Mouse (Mus musculus): ENCODE results near the gene Klhl29. TPM values are rescaled to one million over a fixed set of nuclear protein-coding genes. Genes with fewer than 3 reads are reported as not detected.

Gene Klhl29
- polyA plus RNA-seq, 1 experiment = not detected

DNA sequence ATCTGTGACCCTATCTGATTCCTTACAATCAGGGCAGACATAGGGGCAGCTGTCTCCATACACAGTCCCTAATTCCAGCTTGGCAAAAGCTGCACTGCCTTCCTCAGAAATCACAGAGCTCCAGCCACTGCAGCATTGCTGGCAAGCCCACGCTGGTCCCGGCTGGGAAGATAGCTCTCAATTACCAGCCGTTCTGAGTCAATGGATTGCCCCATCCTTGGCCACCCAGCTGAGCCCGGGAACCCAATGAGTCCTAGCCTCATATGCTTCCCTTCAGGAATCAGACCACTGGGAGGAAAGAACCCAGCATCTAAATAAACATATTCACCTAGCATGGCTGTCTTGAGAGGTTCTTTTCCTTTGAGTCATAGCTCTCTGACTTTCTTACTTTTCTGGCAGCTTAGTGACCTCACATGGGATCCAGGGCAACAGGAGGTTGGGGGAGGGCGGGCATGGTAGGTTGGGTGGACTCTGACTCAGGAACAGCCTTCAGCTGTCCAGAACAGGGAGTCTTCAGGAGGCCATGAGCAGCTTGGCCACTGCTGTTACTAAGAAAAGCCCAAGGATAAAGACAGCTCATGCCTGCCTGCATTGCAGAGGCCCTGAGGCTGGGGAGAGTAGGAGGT is 198.7 kb downstream of the Klhl29 start:
- TF ChIP-seq GATA1 (IDR thresholded peaks at IDR 0.05; ENCODE audit: low read length) = no peak

DNA sequence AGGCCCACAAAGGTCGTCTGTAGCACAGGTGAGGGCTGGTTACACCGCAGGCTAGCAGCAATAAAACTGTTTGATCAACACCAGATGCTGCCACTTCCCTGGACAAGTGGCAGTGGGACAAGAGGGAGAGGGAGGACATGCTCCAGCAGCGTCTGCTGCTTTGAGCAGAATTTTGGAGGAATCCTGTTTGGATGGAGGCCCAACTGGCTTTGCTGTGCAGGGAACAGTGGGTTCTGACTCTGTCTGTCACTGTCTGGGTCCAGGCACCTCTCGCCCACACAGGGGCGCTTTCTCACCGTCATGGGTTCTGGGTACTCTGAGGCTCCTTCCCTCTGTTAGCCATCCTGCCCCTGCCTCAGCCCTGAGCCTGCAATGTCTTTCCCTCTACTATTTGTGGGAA is 209.3 kb downstream of the Klhl29 start:
- no peak for TF ChIP-seq GATA1 (IDR thresholded peaks at IDR 0.05; ENCODE audit: low read length)

DNA sequence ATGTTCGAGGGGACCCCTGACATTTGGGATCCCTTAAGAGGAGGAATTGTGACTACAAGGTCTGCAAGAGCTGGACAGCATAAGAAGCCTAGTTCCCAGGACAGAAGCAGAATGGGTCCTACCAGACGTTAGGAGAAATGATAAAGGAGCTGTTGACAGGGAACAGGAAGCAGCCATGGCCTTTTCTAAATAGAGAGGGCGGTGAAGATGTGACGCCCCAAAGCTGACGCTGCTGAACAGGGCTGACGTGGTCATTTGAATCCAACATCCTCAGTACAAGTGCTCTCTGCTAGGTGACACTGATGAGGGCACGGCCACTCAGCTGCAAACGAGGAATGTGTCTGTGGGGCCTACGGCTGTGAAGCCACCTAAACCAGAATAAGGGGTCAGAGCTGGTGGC is 210.1 kb downstream of the Klhl29 start:
- TF ChIP-seq GATA1 (IDR thresholded peaks at IDR 0.05; ENCODE audit: low read length) = no peak

DNA sequence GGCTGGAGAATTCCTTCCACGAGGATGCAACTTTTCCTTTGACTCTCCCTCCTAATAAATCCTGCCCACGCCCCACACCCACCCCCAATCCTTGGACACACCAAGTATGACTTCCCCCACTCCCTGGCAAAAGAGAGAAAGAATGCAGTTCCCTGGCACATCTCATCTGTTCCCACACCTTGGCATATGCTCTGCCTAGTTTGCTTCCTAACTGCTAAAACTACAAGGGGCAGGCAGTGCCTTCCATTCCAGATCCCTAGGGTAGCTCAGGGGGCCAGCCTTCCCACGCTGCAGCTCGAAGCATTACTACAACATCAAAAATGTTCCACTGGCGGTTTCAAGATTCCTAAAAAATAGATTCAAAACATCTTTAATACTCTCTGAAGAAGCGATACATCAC is 212.8 kb downstream of the Klhl29 start:
- no peak for TF ChIP-seq GATA1 (IDR thresholded peaks at IDR 0.05; ENCODE audit: low read length)

DNA sequence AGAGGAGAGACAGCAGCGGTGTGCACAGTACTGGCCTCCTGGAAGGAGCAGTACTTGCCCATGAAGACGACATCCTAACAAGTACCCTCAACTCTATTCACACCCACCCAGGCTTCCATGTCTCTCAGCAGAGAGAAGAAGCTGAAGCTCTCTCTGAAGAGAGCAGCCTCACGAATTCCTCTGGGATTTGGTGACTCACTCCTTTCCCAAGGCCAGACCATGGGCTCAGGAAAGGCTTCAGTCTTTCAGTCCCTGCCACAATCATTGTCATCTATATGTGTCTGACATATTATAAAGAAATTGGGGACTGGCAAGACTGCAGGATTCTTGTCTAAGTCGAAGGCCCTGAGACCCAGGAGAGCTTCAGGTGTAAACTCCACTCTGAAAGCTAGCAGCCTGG is 213.9 kb downstream of the Klhl29 start:
- no peak for TF ChIP-seq GATA1 (IDR thresholded peaks at IDR 0.05; ENCODE audit: low read length)

DNA sequence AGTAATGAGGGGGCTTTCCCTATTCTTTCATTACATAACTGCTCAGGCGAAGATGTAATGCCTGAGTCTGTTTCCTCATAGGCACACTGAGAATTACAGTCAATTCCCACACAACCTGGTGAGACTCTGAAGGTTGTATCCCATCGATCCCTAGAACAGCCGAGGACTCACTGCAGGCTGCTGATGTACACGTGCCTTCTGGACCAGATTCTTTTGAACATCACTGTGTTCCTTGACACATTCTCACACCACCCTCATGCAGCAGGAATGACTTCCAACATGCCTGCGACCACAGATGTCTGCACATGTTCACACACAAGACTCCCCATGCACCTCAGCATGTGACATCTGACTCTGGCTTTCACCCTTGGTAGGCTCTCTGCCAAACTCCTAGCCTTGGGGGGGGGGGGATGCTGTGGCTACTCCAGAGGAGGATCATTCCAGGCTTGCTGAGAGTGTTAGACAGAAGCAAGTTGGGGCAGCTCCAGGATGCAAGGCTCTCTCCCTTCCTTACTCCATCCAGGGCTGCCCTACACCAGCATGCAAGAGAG is 217.5 kb downstream of the Klhl29 start:
- TF ChIP-seq GATA1 (IDR thresholded peaks at IDR 0.05; ENCODE audit: low read length) = no peak

DNA sequence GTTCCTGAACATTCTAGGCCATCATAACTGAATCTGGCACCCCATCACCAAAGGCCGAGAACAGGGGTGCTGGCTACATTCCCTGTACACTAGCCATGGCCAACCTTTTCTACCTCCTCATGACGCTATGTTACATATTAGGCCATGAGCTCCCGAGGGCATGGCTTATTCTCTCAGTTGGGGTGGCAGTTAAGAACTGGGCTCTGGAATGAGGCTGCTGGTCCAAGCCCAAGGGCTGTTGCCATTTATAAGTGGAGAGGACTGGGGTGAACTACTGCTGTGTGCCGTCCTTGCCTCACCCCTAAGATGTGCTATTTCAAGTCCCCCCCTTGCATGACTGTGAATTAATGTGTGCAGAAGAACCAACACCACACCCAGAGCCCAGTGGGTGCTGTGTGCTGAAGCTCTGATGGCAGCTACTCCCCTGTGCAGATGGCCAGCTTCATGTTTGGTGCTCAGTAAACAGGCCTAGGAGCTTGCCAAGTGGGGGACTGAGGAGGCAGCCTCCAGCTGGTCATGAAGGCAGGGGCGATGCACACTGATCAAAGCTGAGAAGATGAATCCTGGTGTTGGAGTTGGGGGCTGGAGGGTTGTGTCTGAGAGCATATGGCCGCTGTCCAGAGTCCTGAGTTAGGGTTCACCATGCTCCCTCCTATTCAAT is 218.3 kb downstream of the Klhl29 start:
- TF ChIP-seq GATA1 (IDR thresholded peaks at IDR 0.05; ENCODE audit: low read length) = no peak

DNA sequence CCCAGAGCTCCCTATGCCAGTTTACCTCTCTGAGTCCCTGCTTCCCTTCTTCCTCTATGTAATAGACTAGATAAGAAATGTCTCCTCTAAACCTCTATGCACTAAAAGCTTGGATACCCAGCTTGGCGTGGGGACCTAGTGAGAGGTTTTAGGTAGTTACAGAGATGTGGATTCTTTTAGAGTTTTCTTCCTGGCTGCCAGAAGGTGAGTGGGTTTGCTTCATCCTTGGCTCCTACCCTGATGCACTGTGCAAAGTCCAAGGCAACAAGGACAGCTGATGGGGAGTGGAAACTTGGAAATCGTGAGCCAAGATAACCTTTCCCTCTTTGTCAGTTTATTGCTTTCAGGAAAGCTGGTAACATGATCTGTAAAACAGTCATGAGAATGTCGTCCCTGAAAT is 220.3 kb downstream of the Klhl29 start:
- no peak for TF ChIP-seq GATA1 (IDR thresholded peaks at IDR 0.05; ENCODE audit: low read length)

DNA sequence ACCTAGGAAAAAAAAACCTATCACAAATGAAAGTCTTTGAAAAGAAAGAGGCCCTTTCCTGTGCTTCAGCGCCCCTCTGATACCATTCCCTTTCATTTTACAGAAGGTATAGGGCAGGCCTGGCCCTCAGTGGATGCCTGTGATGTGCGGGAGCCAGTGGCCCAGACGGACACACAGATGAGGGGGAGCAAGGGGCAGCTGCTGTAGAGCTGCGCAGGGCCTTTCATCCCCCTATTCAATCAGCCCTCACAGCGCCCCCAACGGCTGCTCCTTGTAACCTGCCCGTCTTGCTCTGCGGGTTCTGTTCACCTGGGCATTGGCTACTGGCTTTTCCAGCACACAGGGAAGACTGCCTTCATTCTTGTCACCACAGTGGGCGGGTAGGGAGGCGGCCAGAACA is 223.6 kb downstream of the Klhl29 start:
- no peak for TF ChIP-seq GATA1 (IDR thresholded peaks at IDR 0.05; ENCODE audit: low read length)

DNA sequence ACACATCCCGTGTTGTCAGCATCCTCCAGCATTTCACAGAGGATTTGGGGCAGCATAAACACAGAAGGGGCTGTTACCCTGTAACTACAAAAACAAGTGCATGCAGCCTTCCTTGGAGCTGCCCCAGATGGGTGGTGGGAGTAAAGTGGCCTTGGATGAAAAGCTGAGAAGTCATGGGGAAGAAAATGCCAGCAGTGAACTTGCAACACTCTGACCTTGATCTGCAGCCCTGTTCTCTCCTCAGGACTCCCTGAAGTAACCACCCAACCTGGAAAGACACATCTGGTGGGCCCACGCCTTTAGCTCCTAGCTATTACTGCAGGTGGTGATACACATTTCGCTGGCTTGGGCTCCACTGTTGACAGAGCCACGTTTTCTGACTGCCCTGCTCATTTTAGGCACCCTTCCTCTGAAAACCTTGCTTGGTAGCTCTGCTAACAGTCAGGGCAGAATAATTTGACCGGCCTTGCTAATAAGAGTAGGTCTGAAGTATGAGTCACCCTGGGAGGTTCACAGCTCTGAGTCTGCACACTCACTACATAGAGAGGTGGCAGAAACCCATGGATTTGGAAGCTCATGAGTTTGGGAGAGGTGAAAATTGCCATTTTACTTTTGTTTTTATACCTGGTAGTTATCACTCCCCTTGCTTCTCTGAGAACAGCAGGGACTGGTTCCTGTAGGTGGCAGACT is 228.0 kb downstream of the Klhl29 start:
- TF ChIP-seq GATA1 (IDR thresholded peaks at IDR 0.05; ENCODE audit: low read length) = no peak

DNA sequence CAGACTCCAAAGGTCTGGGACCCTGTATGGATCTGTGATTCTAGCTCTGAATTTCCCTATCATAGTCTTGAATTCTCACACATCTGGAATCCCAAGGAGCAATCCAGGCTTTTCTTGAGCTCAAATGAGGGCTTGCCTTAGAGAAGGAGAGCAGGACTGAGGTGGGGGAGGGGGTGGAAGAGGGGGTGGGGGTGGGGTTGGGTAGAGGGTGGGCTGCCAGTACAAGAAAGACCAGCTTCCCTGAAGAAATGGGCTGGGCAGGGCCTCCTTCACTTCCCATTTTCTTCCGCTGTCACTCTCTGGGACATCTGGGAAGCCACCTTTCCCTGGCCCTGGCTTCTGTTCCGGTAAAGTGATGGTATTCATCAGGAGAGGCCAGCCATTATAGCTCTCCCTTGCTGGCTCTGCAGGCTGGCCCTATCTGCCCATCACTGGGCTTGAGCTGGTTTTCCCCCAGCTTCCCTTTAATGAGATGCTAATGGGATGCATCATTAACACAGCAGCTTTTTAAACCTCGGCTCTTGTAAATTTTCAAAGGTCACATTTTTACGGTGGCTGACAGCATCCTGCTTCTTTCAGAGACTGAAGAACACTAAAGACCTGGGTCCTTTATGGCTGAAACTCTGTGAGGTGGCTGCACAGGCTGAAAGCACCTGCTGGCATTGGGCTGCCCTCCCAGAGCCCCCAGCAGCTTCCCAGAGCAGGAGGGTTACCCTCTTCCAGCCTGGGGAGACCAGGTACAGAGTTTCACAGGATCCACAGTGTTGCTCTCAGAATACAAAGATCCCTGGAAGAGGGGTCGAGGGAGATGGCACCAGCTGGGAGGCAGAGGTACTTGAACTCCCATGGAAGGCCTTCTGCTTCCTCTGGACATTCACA is 231.3 kb downstream of the Klhl29 start:
- no peak for TF ChIP-seq GATA1 (IDR thresholded peaks at IDR 0.05; ENCODE audit: low read length)

DNA sequence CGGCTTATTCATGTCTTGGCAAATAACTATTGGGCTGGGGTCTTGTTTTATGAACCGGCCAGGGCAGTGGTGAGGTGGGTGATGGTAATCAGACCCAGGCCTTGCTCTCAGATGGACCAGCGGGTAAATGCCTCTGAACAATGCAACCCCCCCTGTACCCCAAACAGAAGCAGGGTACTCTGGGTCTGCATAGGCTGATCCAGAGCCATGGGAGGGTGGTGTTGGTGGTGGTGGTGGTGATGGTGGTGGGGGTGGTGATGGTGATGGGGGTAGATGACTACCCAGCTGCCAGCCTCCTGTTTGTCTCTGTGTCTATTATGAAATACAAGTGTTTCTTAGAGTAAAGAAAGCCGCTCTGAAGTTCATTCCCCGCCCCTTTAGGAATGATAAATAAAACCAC is 232.3 kb downstream of the Klhl29 start:
- no peak for TF ChIP-seq GATA1 (IDR thresholded peaks at IDR 0.05; ENCODE audit: low read length)

DNA sequence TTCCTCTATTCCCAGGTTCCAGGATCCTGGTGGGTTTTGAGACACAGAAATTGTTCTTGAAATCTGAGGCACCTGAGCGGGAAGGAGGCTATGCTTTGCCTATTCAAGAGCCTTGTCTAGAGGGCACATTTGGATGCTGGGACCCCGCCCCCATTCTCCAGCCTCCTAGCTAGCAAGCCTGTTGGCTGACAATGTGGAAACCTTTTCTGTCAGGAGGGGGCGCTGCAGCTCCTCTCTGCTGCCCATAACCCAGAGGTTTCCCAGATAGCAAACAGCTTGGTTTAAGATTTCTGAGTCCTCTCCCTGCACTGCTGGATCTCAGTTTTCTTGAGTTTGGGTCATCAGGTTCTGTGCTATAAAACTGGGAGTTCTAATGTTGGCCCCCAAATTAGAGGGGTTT is 232.7 kb downstream of the Klhl29 start:
- TF ChIP-seq GATA1 (IDR thresholded peaks at IDR 0.05; ENCODE audit: low read length) = no peak

DNA sequence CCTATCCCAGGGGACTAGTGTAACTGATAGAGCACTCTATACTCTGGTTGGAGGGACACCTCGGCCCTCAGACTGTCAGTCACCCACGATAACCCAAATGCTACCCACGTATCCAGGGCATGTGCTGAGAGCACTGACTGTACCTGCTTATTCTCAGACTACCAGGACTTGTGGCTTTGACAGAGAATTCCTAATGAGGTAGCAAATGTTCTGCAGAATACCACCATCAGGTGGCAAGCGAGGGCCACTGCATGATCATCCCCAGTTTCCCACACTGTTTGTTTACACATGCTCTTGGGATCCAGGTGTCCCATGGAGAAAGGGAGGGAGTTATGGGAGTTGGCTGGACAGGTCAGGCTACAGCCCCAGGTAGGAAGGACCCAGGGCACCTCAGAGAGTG is 234.4 kb downstream of the Klhl29 start:
- TF ChIP-seq GATA1 (IDR thresholded peaks at IDR 0.05; ENCODE audit: low read length) = no peak

DNA sequence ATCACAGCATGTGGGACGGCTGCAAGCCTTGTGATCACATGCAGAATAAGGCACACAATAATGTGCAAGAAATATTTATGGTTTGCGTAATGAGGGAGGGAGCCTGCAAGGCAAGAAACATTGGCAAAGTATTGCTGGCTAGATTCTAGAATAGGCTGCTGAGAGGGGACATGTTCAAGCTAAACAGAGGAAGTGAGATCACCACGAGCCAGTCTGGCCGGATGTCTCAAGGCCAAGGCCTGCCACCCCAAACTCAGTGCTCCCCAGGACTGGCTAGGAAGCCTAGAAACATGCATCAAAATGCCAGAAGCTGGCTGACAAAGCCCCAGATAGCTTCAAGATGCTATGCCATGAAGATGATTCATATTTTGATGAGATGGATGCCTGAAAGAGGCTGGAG is 236.2 kb downstream of the Klhl29 start:
- TF ChIP-seq GATA1 (IDR thresholded peaks at IDR 0.05; ENCODE audit: low read length) = no peak

DNA sequence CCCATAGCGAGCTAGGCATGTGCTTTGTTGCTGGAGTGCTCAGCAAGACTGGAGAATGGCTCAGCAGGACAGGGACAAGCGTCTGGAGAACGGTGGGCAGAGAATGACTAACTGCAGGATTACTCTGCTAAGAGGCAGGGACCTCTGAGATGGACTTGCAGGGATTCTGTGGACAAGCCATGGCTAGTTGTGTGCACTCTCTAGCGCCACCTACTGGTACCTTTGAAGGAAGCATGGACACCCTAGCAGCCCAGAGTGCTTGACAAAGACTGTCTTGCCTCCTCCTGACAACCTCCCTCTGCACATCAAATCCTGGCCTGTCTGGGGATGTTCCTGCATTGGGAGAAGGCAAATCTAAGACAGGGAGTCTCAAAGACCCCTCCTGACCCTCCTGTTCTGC is 239.2 kb downstream of the Klhl29 start:
- no peak for TF ChIP-seq GATA1 (IDR thresholded peaks at IDR 0.05; ENCODE audit: low read length)
